Comparison of ENCODE assay signal across 15 mouse cellular contexts in the genomic region with DNA sequence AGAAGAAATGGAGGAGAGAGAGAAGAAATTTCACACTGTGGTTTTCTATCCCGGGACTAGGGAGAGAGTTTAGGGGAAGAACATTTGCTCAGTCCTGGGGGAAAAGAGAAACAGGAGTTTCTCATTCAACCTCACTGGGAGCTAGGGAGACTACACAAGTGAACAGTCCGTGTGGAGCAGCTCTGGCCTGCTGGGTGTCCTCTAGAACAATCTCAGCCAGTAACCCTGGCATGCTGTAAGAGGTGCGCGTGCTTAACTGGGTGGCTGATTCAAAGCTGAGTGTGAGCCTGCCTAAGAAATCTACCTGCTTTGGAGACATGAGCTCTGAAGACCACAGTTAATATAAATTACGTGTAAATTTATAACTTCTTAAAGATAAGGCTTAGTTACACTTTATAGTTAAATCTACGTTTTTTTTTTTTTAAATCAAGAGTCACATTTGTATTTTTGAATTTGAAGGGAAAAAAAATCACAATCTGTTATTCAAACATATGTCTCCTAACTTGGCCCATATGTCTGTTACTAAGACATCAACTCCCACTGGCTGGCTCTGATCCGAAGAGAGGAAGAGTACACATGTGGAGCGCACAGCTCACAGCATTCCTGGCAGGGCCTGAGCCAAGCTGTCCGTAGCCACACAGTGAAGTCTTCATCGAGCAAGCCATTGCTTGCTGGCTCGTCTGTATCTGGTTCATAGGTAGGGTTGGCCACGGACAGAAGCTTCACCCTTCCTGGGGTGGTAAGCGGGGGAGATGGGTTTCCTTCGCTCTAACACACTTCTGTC. TPM values are rescaled to one million over a fixed set of nuclear protein-coding genes. Genes with fewer than 3 reads are reported as not detected.
DNase-seq lines count a peak whose midpoint lies in the region; ATAC-seq lines count a peak whose summit lies in the region.
"Had no signal": no experiment of that assay in that cellular context is flagged by ENCODE, and none has a peak within 500 bp of the region (broad histone marks: within the 10 kb centered on the region; RNA-seq: fewer than 3 reads in every experiment).

No protein-coding gene starts in this region.

- no peaks in the 10 kb centered on the region for H3K36me3 ChIP-seq in forebrain, embryonic 14.5 days (ENCODE audit: control insufficient read depth, insufficient read depth, low read length)
- no peaks in the 10 kb centered on the region for H3K36me3 ChIP-seq in forebrain, embryonic 12.5 days (replicated peaks)
- H3K36me3 ChIP-seq: embryonic facial prominence, embryonic 13.5 days; heart, embryonic 13.5 days; midbrain, embryonic 13.5 days had no signal

- H3K4me1 ChIP-seq in forebrain, embryonic 14.5 days (ENCODE audit: control insufficient read depth, insufficient read depth, low read length) = no peaks in the 10 kb centered on the region
- no peaks in the 10 kb centered on the region for H3K4me1 ChIP-seq in forebrain, embryonic 12.5 days
- H3K4me1 ChIP-seq: midbrain, embryonic 13.5 days had no signal

- 81% methylated on average over 14 of the region's 14 CpGs for WGBS in forebrain, embryonic 14.5 days
- 89% methylated on average over 14 of the region's 14 CpGs for WGBS in forebrain, embryonic 12.5 days

- H3K4me3 ChIP-seq in forebrain, embryonic 14.5 days (ENCODE audit: low read depth, low read length) = no peak overlapping the region
- no peak overlapping the region for H3K4me3 ChIP-seq in forebrain, embryonic 12.5 days (replicated peaks)
- H3K4me3 ChIP-seq: embryonic facial prominence, embryonic 13.5 days; heart, embryonic 13.5 days; midbrain, embryonic 13.5 days had no signal

- peak; percentile 62 for DNase-seq in forebrain, embryonic 14.5 days (ENCODE audit: low spot score)
- DNase-seq in right cerebral cortex, adult 18-20 months = peak; percentile 79
- no peak for DNase-seq in right cerebral cortex, postnatal 4 days
- DNase-seq in left cerebral cortex, adult 18-20 months (ENCODE audit: low spot score in 2 of 2) = peak; percentile 59 to 78
- DNase-seq in telencephalon, adult 2 months (ENCODE audit: low read depth, low spot score) = peak; percentile 86
- no peak for DNase-seq in c-Kit-positive CD71-positive TER-119-positive erythroid progenitor cells, embryonic 14.5 days (ENCODE audit: low spot score)
- DNase-seq: B cell, adult 2 months; kidney, adult 9 months; liver, postnatal 0 days had no signal

- no peaks in the 10 kb centered on the region for H3K27me3 ChIP-seq in forebrain, embryonic 14.5 days (replicated peaks; ENCODE audit: control insufficient read depth, insufficient read depth, low read length)
- no peaks in the 10 kb centered on the region for H3K27me3 ChIP-seq in forebrain, embryonic 12.5 days
- H3K27me3 ChIP-seq: embryonic facial prominence, embryonic 13.5 days; heart, embryonic 13.5 days; midbrain, embryonic 13.5 days; Patski had no signal

- H3K27ac ChIP-seq in forebrain, embryonic 14.5 days (ENCODE audit: low read depth, low read length) = no peak overlapping the region
- H3K27ac ChIP-seq in forebrain, embryonic 12.5 days = no peak overlapping the region
- H3K27ac ChIP-seq: heart, embryonic 13.5 days; midbrain, embryonic 13.5 days had no signal

- no peak overlapping the region for H3K9ac ChIP-seq in forebrain, embryonic 14.5 days (ENCODE audit: low read length)
- H3K9ac ChIP-seq in forebrain, embryonic 12.5 days = no peak overlapping the region
- H3K9ac ChIP-seq: embryonic facial prominence, embryonic 13.5 days; heart, embryonic 13.5 days; liver, postnatal 0 days; midbrain, embryonic 13.5 days had no signal

- no peak overlapping the region for H3K4me2 ChIP-seq in forebrain, embryonic 14.5 days (ENCODE audit: low read length)
- H3K4me2 ChIP-seq in forebrain, embryonic 12.5 days = no peak overlapping the region
- H3K4me2 ChIP-seq: embryonic facial prominence, embryonic 13.5 days; heart, embryonic 13.5 days; midbrain, embryonic 13.5 days had no signal

- no peaks in the 10 kb centered on the region for H3K9me3 ChIP-seq in forebrain, embryonic 14.5 days (replicated peaks; ENCODE audit: control insufficient read depth, low read length)
- 0 out of 2 replicates have a peak, but pooled peaks cover 5% of the 10 kb centered on the region for H3K9me3 ChIP-seq in forebrain, embryonic 12.5 days
- H3K9me3 ChIP-seq: embryonic facial prominence, embryonic 13.5 days; midbrain, embryonic 13.5 days had no signal

- ATAC-seq in forebrain, embryonic 14.5 days = no peak; the same call in 1 of the 2 replicates
- ATAC-seq in forebrain, embryonic 12.5 days (ENCODE audit: low FRiP score) = no peak
- ATAC-seq in monocyte, adult 5-6 weeks (replicated peaks; ENCODE audit: insufficient number of reproducible peaks, low FRiP score, low TSS enrichment, poor library complexity, severe bottlenecking) = no peak
- ATAC-seq: liver, postnatal 0 days; midbrain, embryonic 13.5 days; Patski had no signal

RNA-seq across cellular contexts. Expression of a gene that starts 24.4 kb away (rescaled TPM):
- 0.37 TPM in 1 of 2 replicates, not detected in the other for polyA plus RNA-seq in forebrain, embryonic 14.5 days (2014; fragmentation: Nextera tagmentation; extraction: Ambion mirVana)
- 0.15 and 0.26 TPM in 2 replicates for polyA plus RNA-seq in forebrain, embryonic 12.5 days (2016; fragmentation: Nextera tagmentation; extraction: Ambion mirVana)
- under 1 TPM in 1 of 2 experiments, not detected in 1; 0.33 TPM for total RNA-seq in left cerebral cortex, adult 18-20 months (2021)
- 0.10 TPM in 1 of 3 replicates, not detected in the others for total RNA-seq in monocyte, adult 5-6 weeks (2017)
- polyA plus RNA-seq: heart, embryonic 13.5 days; liver, postnatal 0 days; Patski had no signal

RNA-seq across cellular contexts. Expression of a gene that starts 36.9 kb away (rescaled TPM):
- polyA plus RNA-seq in forebrain, embryonic 14.5 days (2014; fragmentation: Nextera tagmentation; extraction: Ambion mirVana) = 32.9 and 40.8 TPM in 2 replicates
- 29.9 and 34.4 TPM in 2 replicates for polyA plus RNA-seq in forebrain, embryonic 12.5 days (2016; fragmentation: Nextera tagmentation; extraction: Ambion mirVana)
- 10 to 100 TPM; 45.3 to 45.8 TPM for total RNA-seq in left cerebral cortex, adult 18-20 months (2021)
- total RNA-seq in monocyte, adult 5-6 weeks (2017) = 86.5 to 111 TPM (median 99.9 TPM) in 3 replicates

Comparison
In these comparisons a context has a peak if more than half of its experiments do, and no peak if none do; other contexts are left out.
1. DNase-seq: peak in forebrain, embryonic 14.5 days (single experiment), right cerebral cortex, adult 18-20 months (single experiment), left cerebral cortex, adult 18-20 months (2 of 2) and telencephalon, adult 2 months (single experiment); none in right cerebral cortex, postnatal 4 days (single experiment) and c-Kit-positive CD71-positive TER-119-positive erythroid progenitor cells, embryonic 14.5 days (single experiment).